Mouse (Mus musculus) intestine, embryonic 16.5 days (tissue): ENCODE data around the gene Hic2. TPM values are rescaled to one million over a fixed set of nuclear protein-coding genes. Genes with fewer than 3 reads are reported as not detected.

ENCODE experiments used
- polyA plus RNA-seq: library from polyadenylated mRNA; unstranded; fragments of >200 nt; fragmentation: Nextera tagmentation; extraction: Ambion mirVana; gene quantifications from 2 replicates; pipeline ENCODE4 v1.2.1, GENCODE M21; 2015

The Hic2 gene
- polyA plus RNA-seq, 1 experiment from 2014 or later: 5.5 TPM

Other genes with a start within 250 kb of the Hic2 start
- 9.1 and 9.9 TPM in 2 replicates for gene Ypel1, start 163.9 kb upstream of the Hic2 start, polyA plus RNA-seq
- 130 and 132 TPM in 2 replicates for gene Ppil2, start 122.3 kb upstream of the Hic2 start, polyA plus RNA-seq
- gene 2610318N02Rik, start 108.4 kb upstream of the Hic2 start, polyA plus RNA-seq: 33.8 and 41.6 TPM in 2 replicates
- gene Sdf2l1, start 101.2 kb upstream of the Hic2 start, polyA plus RNA-seq: 173 and 203 TPM in 2 replicates
- 41.0 and 41.5 TPM in 2 replicates for gene Ydjc, start 89.0 kb upstream of the Hic2 start, polyA plus RNA-seq
- 3.0 and 3.1 TPM in 2 replicates for gene Ccdc116, start 86.3 kb upstream of the Hic2 start, polyA plus RNA-seq
- 358 and 374 TPM in 2 replicates for gene Ube2l3, start 30.9 kb upstream of the Hic2 start, polyA plus RNA-seq
- gene Rimbp3, start 25.0 kb upstream of the Hic2 start, polyA plus RNA-seq: 0.48 and 0.49 TPM in 2 replicates
- 14.5 and 15.2 TPM in 2 replicates for gene Tmem191c, start 42.5 kb downstream of the Hic2 start, polyA plus RNA-seq
- 2.0 and 4.8 TPM in 2 replicates for gene Serpind1, start 97.8 kb downstream of the Hic2 start, polyA plus RNA-seq
- 15.2 and 15.9 TPM in 2 replicates for gene Snap29, start 172.4 kb downstream of the Hic2 start, polyA plus RNA-seq
- gene Pi4ka, start 172.7 kb downstream of the Hic2 start, polyA plus RNA-seq: 23.1 and 28.6 TPM in 2 replicates
- gene Crkl, start 218.4 kb downstream of the Hic2 start, polyA plus RNA-seq: 42.7 and 42.9 TPM in 2 replicates